Mouse (Mus musculus) embryonic facial prominence, embryonic 15.5 days (tissue): ENCODE data around the gene Osbpl7. TPM values are rescaled to one million over a fixed set of nuclear protein-coding genes. Genes with fewer than 3 reads are reported as not detected.

Experiments used
- ATAC-seq: fragments of 200-750 bp; cut with Nextera tagmentation; 2 replicates; pipeline ENCODE4 v1.8.0; 2017; ENCODE audit warnings: low read depth, moderate TSS enrichment; ENCODE audit not compliant: insufficient number of reproducible peaks, low FRiP score, low TSS enrichment
- H3K27ac ChIP-seq: fragments of 300-500 bp; sonication (generic); replicated peaks from 2 replicates; pipeline ENCODE4 v1.5.1; 2015; ENCODE audit warnings: mild to moderate bottlenecking, inconsistent platforms
- H3K27me3 ChIP-seq: fragments of 300-500 bp; sonication (generic); 2 replicates; pipeline ENCODE4 v1.6.1; 2015; ENCODE audit warnings: inconsistent platforms
- H3K36me3 ChIP-seq: fragments of 300-500 bp; sonication (generic); 2 replicates; pipeline ENCODE4 v1.6.1; 2015; ENCODE audit warnings: mild to moderate bottlenecking, inconsistent platforms
- H3K4me1 ChIP-seq: fragments of 300-500 bp; sonication (generic); 2 replicates; pipeline ENCODE4 v1.6.1; 2015; ENCODE audit warnings: inconsistent platforms
- H3K4me2 ChIP-seq: fragments of 300-500 bp; sonication (generic); replicated peaks from 2 replicates; pipeline ENCODE4 v1.6.1; 2015; ENCODE audit warnings: mild to moderate bottlenecking, inconsistent platforms
- H3K4me3 ChIP-seq: fragments of 300-500 bp; sonication (generic); replicated peaks from 2 replicates; pipeline ENCODE4 v1.5.1; 2015; ENCODE audit warnings: mild to moderate bottlenecking, inconsistent platforms
- H3K9ac ChIP-seq: fragments of 300-500 bp; sonication (generic); 2 replicates; pipeline ENCODE4 v1.6.1; 2015; ENCODE audit warnings: inconsistent platforms
- H3K9me3 ChIP-seq: fragments of 300-500 bp; sonication (generic); replicated peaks from 2 replicates; pipeline ENCODE4 v1.6.1; 2016; ENCODE audit warnings: inconsistent platforms
- WGBS: fragments of 180-500 bp; shearing (Covaris S2); methylation state at CpG from one replicate; pipeline ENCODE4 v1.1.7; 2015; 5-methylcytosine and 5-hydroxymethylcytosine counted together
- polyA plus RNA-seq: library from polyadenylated mRNA; unstranded; fragments of >200 nt; fragmentation: Nextera tagmentation; extraction: Ambion mirVana; gene quantifications from 2 replicates; pipeline ENCODE4 v1.2.1, GENCODE M21; 2015

Gene Osbpl7
- polyA plus RNA-seq, 1 experiment from 2014 or later: 10.8 TPM

GRCm38 (mm10) chr11:97041022-97041899 lies 9.2 kb upstream of the Osbpl7 start, which contains the start of the genes Lrrc46 and Mrpl10:
Gene Lrrc46 (minus strand): TSS chr11:97041407.
Gene Mrpl10 (plus strand): TSS chr11:97041560.
- peaks cover 14% of the 10 kb centered on the region for H3K36me3 ChIP-seq
- peak within 1 kb of the TSS; percentile 74 for H3K27ac ChIP-seq
- H3K9me3 ChIP-seq: no peaks in the 10 kb centered on the region
- ATAC-seq: peak; percentile 88
- H3K4me3 ChIP-seq: peak within 1 kb of the TSS; percentile 91
- peak within 1 kb of the TSS; percentile 85 for H3K4me2 ChIP-seq
- WGBS: under 1% methylated on average over 48 of the region's 48 CpGs
- peaks cover 16% of the 10 kb centered on the region for H3K4me1 ChIP-seq
- H3K9ac ChIP-seq: peak within 1 kb of the TSS; percentile 72
- H3K27me3 ChIP-seq: no peaks in the 10 kb centered on the region

- Histone ChIP-seq H3K27me3 (no peaks in the 10 kb centered on the region), H3K4me1 (peaks cover 16% of the 10 kb centered on the region), H3K9ac (no peak overlapping the region), H3K36me3 (peaks cover 39% of the 10 kb centered on the region), H3K9me3 (no peaks in the 10 kb centered on the region), H3K4me2 (no peak overlapping the region), H3K27ac (no peak overlapping the region), H3K4me3 (no peak overlapping the region)
- WGBS: 94% methylated on average over 8 of the region's 8 CpGs
- no peak for ATAC-seq
Observed at GRCm38 (mm10) chr11:97044902-97045301, 5.5 kb upstream of the Osbpl7 start.

GRCm38 (mm10) chr11:97045861-97046260 lies 4.6 kb upstream of the Osbpl7 start:
- H3K27ac ChIP-seq: no peak overlapping the region
- H3K36me3 ChIP-seq: peaks cover 39% of the 10 kb centered on the region
- 85% methylated on average over 7 of the region's 7 CpGs for WGBS
- H3K27me3 ChIP-seq: no peaks in the 10 kb centered on the region
- no peak overlapping the region for H3K9ac ChIP-seq
- H3K9me3 ChIP-seq: no peaks in the 10 kb centered on the region
- H3K4me2 ChIP-seq: no peak overlapping the region
- no peak overlapping the region for H3K4me3 ChIP-seq
- ATAC-seq: no peak
- H3K4me1 ChIP-seq: peaks cover 17% of the 10 kb centered on the region

GRCm38 (mm10) chr11:97048090-97048650 lies 2.3 kb upstream of the Osbpl7 start:
- Histone ChIP-seq H3K4me1 (peaks cover 24% of the 10 kb centered on the region), H3K27ac (no peak overlapping the region), H3K27me3 (no peaks in the 10 kb centered on the region), H3K9me3 (no peaks in the 10 kb centered on the region), H3K9ac (no peak overlapping the region), H3K4me3 (no peak overlapping the region), H3K36me3 (peaks cover 45% of the 10 kb centered on the region), H3K4me2 (no peak overlapping the region)
- no peak for ATAC-seq
- WGBS: 81% methylated on average over 8 of the region's 8 CpGs

GRCm38 (mm10) chr11:97049492-97050085 lies 839 bp upstream of the Osbpl7 start:
- Histone ChIP-seq H3K4me2 (no peak overlapping the region), H3K36me3 (peaks cover 56% of the 10 kb centered on the region), H3K27ac (no peak overlapping the region)

GRCm38 (mm10) chr11:97050944-97051586 lies 637 bp downstream of the Osbpl7 start:
- ATAC-seq: no peak

More at GRCm38 (mm10) chr11:97049492-97050085, 839 bp upstream of the Osbpl7 start:
- Histone ChIP-seq H3K27me3 (no peaks in the 10 kb centered on the region), H3K9ac (no peak overlapping the region), H3K9me3 (no peaks in the 10 kb centered on the region), H3K4me1 (peaks cover 24% of the 10 kb centered on the region), H3K4me3 (no peak overlapping the region)
- ATAC-seq: no peak
- 68% methylated on average over 6 of the region's 6 CpGs for WGBS

GRCm38 (mm10) chr11:97052219-97052646 lies 1.8 kb downstream of the Osbpl7 start:
- Histone ChIP-seq H3K4me1 (peaks cover 24% of the 10 kb centered on the region), H3K27ac (no peak overlapping the region), H3K27me3 (no peaks in the 10 kb centered on the region), H3K9ac (no peak overlapping the region), H3K36me3 (peaks cover 58% of the 10 kb centered on the region), H3K4me3 (peak overlapping the region; percentile 66; the same call in 1 of the 2 replicates), H3K4me2 (peak overlapping the region; percentile 87; the same call in 1 of the 2 replicates), H3K9me3 (no peaks in the 10 kb centered on the region)
- no peak for ATAC-seq
- 25% methylated on average over 11 of the region's 11 CpGs for WGBS

More at GRCm38 (mm10) chr11:97050944-97051586, 637 bp downstream of the Osbpl7 start:
- Histone ChIP-seq H3K27me3 (no peaks in the 10 kb centered on the region), H3K4me2 (peak overlapping the region; percentile 87), H3K9ac (peak overlapping the region; percentile 57), H3K36me3 (peaks cover 59% of the 10 kb centered on the region), H3K9me3 (no peaks in the 10 kb centered on the region), H3K4me1 (peaks cover 24% of the 10 kb centered on the region), H3K27ac (no peak overlapping the region), H3K4me3 (peak overlapping the region; percentile 66)
- 28% methylated on average over 13 of the region's 13 CpGs for WGBS

- H3K27ac ChIP-seq: 0 out of 2 replicates have a peak overlapping the region, but pooled peaks have one; percentile 11
- H3K4me1 ChIP-seq: no peaks in the 10 kb centered on the region
- no peak overlapping the region for H3K9ac ChIP-seq
- ATAC-seq: no peak
- H3K36me3 ChIP-seq: peaks cover 48% of the 10 kb centered on the region
- 47% methylated on average over 9 of the region's 9 CpGs for WGBS
- no peak overlapping the region for H3K4me3 ChIP-seq
- H3K9me3 ChIP-seq: no peaks in the 10 kb centered on the region
- no peak overlapping the region for H3K4me2 ChIP-seq
- no peaks in the 10 kb centered on the region for H3K27me3 ChIP-seq
Observed at GRCm38 (mm10) chr11:97063274-97063920, 13.0 kb downstream of the Osbpl7 start.

GRCm38 (mm10) chr11:97063921-97064295 lies 13.5 kb downstream of the Osbpl7 start:
- 0 out of 2 replicates have a peak overlapping the region, but pooled peaks have one; percentile 11 for H3K27ac ChIP-seq
- H3K4me2 ChIP-seq: no peak overlapping the region
- H3K27me3 ChIP-seq: no peaks in the 10 kb centered on the region
- no peak for ATAC-seq
- no peak overlapping the region for H3K4me3 ChIP-seq
- H3K4me1 ChIP-seq: no peaks in the 10 kb centered on the region
- peaks cover 48% of the 10 kb centered on the region for H3K36me3 ChIP-seq
- WGBS: 86% methylated on average over 3 of the region's 3 CpGs
- no peaks in the 10 kb centered on the region for H3K9me3 ChIP-seq
- H3K9ac ChIP-seq: no peak overlapping the region

- H3K4me1 ChIP-seq: no peaks in the 10 kb centered on the region
- H3K4me2 ChIP-seq: no peak overlapping the region
- 83% methylated on average over 12 of the region's 12 CpGs for WGBS
- no peak overlapping the region for H3K4me3 ChIP-seq
- no peak overlapping the region for H3K27ac ChIP-seq
- H3K9ac ChIP-seq: no peak overlapping the region
- H3K9me3 ChIP-seq: no peaks in the 10 kb centered on the region
- no peaks in the 10 kb centered on the region for H3K27me3 ChIP-seq
- H3K36me3 ChIP-seq: peaks cover 35% of the 10 kb centered on the region
- no peak for ATAC-seq
Observed at GRCm38 (mm10) chr11:97065538-97066295, 15.3 kb downstream of the Osbpl7 start.
